Mouse (Mus musculus): Measurements from ENCODE around the gene Cst8. TPM values are rescaled to one million over a fixed set of nuclear protein-coding genes. Genes with fewer than 3 reads are reported as not detected.

Cst8 gene
- polyA plus RNA-seq, 1 experiment from 2014 or later: not detected

Other genes starting within 250 kb of the Cst8 start
- 104 and 108 TPM in 2 replicates for gene Nxt1, start 126.2 kb upstream of the Cst8 start, polyA plus RNA-seq (2014; fragmentation: Nextera tagmentation; extraction: Ambion mirVana)
- 16.7 and 18.4 TPM in 2 replicates for gene Gzf1, start 117.8 kb upstream of the Cst8 start, polyA plus RNA-seq (2014; fragmentation: Nextera tagmentation; extraction: Ambion mirVana)
- 1.4 and 1.5 TPM in 2 replicates for gene Napb, start 66.3 kb upstream of the Cst8 start, polyA plus RNA-seq (2014; fragmentation: Nextera tagmentation; extraction: Ambion mirVana)
- not detected in 2 replicates for gene Cstl1, start 48.4 kb upstream of the Cst8 start, polyA plus RNA-seq (2014; fragmentation: Nextera tagmentation; extraction: Ambion mirVana)
- not detected in 2 replicates for gene Cst11, start 27.3 kb upstream of the Cst8 start, polyA plus RNA-seq (2014; fragmentation: Nextera tagmentation; extraction: Ambion mirVana)
- gene 8030411F24Rik, start 16.8 kb upstream of the Cst8 start, polyA plus RNA-seq (2014; fragmentation: Nextera tagmentation; extraction: Ambion mirVana): not detected in 2 replicates
- gene Cst12, start 9.4 kb upstream of the Cst8 start, polyA plus RNA-seq (2014; fragmentation: Nextera tagmentation; extraction: Ambion mirVana): not detected in 2 replicates
- gene Cst13, start 21.3 kb downstream of the Cst8 start, polyA plus RNA-seq (2014; fragmentation: Nextera tagmentation; extraction: Ambion mirVana): not detected in 2 replicates
- gene Cst9, start 36.4 kb downstream of the Cst8 start, polyA plus RNA-seq (2014; fragmentation: Nextera tagmentation; extraction: Ambion mirVana): not detected in 2 replicates
- not detected in 2 replicates for gene 9230104L09Rik, start 66.3 kb downstream of the Cst8 start, polyA plus RNA-seq (2014; fragmentation: Nextera tagmentation; extraction: Ambion mirVana)
- gene Cst3, start 76.9 kb downstream of the Cst8 start, polyA plus RNA-seq (2014; fragmentation: Nextera tagmentation; extraction: Ambion mirVana): 209 and 224 TPM in 2 replicates
- not detected in 2 replicates for gene Gm1330, start 204.5 kb downstream of the Cst8 start, polyA plus RNA-seq (2014; fragmentation: Nextera tagmentation; extraction: Ambion mirVana)
- gene Gm10750, start 218.5 kb downstream of the Cst8 start, polyA plus RNA-seq (2014; fragmentation: Nextera tagmentation; extraction: Ambion mirVana): not detected in 2 replicates